Comparison of ENCODE assay signal across 22 mouse cellular contexts in genomic region chr9:85095234-85095633, GRCm38 (mm10).
"Had no signal": no experiment of that assay in that cellular context is flagged by ENCODE, and none has a peak within 500 bp of the region (broad histone marks: within the 10 kb centered on the region; RNA-seq: fewer than 3 reads in every experiment).

No protein-coding gene starts in this region.

- H3K4me1 ChIP-seq: heart, embryonic 10.5 days; heart, embryonic 12.5 days; hindbrain, embryonic 10.5 days; hindbrain, embryonic 12.5 days; intestine, embryonic 15.5 days; limb, embryonic 10.5 days; limb, embryonic 12.5 days had no signal

- DNase-seq: gastrocnemius, postnatal 14 days; gastrocnemius, postnatal 36 days; heart, adult 18-20 months; heart, postnatal 10 days; heart, postnatal 4 days; kidney, adult 18-20 months; kidney, adult 8-10 months; kidney, postnatal 10 days; kidney, postnatal 25 days; kidney, postnatal 4 days had no signal

- H3K4me3 ChIP-seq: heart, embryonic 10.5 days; heart, embryonic 12.5 days; hindbrain, embryonic 10.5 days; hindbrain, embryonic 12.5 days; intestine, embryonic 15.5 days; layer of hippocampus, adult 2 months; left cerebral cortex, adult 2 months; limb, embryonic 10.5 days; limb, embryonic 12.5 days had no signal

- H3K9ac ChIP-seq: heart, embryonic 12.5 days; hindbrain, embryonic 12.5 days; hindbrain, embryonic 14.5 days; intestine, embryonic 15.5 days; limb, embryonic 12.5 days had no signal

- ATAC-seq: hindbrain, embryonic 16.5 days; intestine, embryonic 15.5 days; intestine, postnatal 0 days had no signal

- H3K27me3 ChIP-seq: heart, embryonic 12.5 days; hindbrain, embryonic 12.5 days; intestine, embryonic 15.5 days; limb, embryonic 12.5 days had no signal

- H3K27ac ChIP-seq: heart, embryonic 10.5 days; hindbrain, embryonic 10.5 days; hindbrain, embryonic 12.5 days; hindbrain, embryonic 14.5 days; intestine, embryonic 15.5 days; layer of hippocampus, adult 2 months; left cerebral cortex, adult 2 months; limb, embryonic 10.5 days; limb, embryonic 12.5 days had no signal

- H3K36me3 ChIP-seq: heart, embryonic 10.5 days; heart, embryonic 12.5 days; hindbrain, embryonic 10.5 days; hindbrain, embryonic 12.5 days; intestine, embryonic 15.5 days; limb, embryonic 10.5 days; limb, embryonic 12.5 days had no signal

- H3K4me2 ChIP-seq: heart, embryonic 12.5 days; hindbrain, embryonic 12.5 days; hindbrain, embryonic 14.5 days; intestine, embryonic 15.5 days; limb, embryonic 12.5 days had no signal

- H3K9me3 ChIP-seq: heart, embryonic 10.5 days; heart, embryonic 12.5 days; hindbrain, embryonic 10.5 days; hindbrain, embryonic 12.5 days; intestine, embryonic 15.5 days; limb, embryonic 10.5 days; limb, embryonic 12.5 days had no signal
